10 mouse cellular contexts compared by ENCODE assay signal in the genomic region with DNA sequence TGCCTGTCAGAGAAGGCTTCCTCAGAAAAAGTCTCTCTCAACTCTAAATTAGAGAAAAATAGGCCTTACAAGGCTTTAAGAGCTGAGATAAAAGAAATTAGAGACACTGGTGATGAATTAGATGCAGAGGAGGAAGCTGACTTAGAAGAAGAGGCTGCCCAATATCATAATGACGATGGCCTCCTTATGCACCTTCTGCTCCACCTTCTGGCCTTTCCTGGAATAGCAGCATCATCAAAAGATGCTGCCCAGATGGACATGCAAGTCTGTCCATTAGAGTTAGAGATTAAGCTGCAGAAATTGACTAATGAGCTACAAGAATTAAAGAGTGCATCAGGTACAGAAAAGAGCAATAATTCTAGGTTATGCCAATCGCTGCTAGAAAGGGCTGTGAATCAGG. TPM values are rescaled to one million over a fixed set of nuclear protein-coding genes. Genes with fewer than 3 reads are reported as not detected.
DNase-seq lines count a peak whose midpoint lies in the region; ATAC-seq and TF ChIP-seq lines count a peak whose summit lies in the region.
"Had no signal": no experiment of that assay in that cellular context is flagged by ENCODE, and none has a peak within 500 bp of the region (broad histone marks: within the 10 kb centered on the region; RNA-seq: fewer than 3 reads in every experiment).

No protein-coding gene starts in this region.

- ATAC-seq in hindbrain, embryonic 14.5 days (ENCODE audit: low FRiP score), result no peak
- ATAC-seq in hindbrain, embryonic 13.5 days (ENCODE audit: low FRiP score), result no peak
- no peak for ATAC-seq in kidney, postnatal 0 days (replicated peaks; ENCODE audit: low FRiP score, low read depth)
- ATAC-seq in forebrain, embryonic 16.5 days, result no peak

- no peak overlapping the region for H3K4me2 ChIP-seq in hindbrain, embryonic 14.5 days (replicated peaks)
- no peak overlapping the region for H3K4me2 ChIP-seq in hindbrain, embryonic 13.5 days
- no peak overlapping the region for H3K4me2 ChIP-seq in kidney, postnatal 0 days (ENCODE audit: low read length)
- no peak overlapping the region for H3K4me2 ChIP-seq in forebrain, embryonic 16.5 days (ENCODE audit: low read length)
- H3K4me2 ChIP-seq: embryonic facial prominence, embryonic 12.5 days had no signal

- no peak overlapping the region for H3K4me3 ChIP-seq in hindbrain, embryonic 14.5 days (replicated peaks; ENCODE audit: low read length)
- H3K4me3 ChIP-seq in hindbrain, embryonic 13.5 days, result no peak overlapping the region
- no peak overlapping the region for H3K4me3 ChIP-seq in kidney, postnatal 0 days (replicated peaks; ENCODE audit: low read depth, low read length)
- H3K4me3 ChIP-seq in forebrain, embryonic 16.5 days (replicated peaks; ENCODE audit: low read length), result no peak overlapping the region
- H3K4me3 ChIP-seq: embryonic facial prominence, embryonic 12.5 days had no signal

- no peak overlapping the region for H3K27ac ChIP-seq in hindbrain, embryonic 14.5 days
- H3K27ac ChIP-seq in hindbrain, embryonic 13.5 days, result no peak overlapping the region
- H3K27ac ChIP-seq in kidney, postnatal 0 days, result no peak overlapping the region
- H3K27ac ChIP-seq in forebrain, embryonic 16.5 days (ENCODE audit: low read length), result no peak overlapping the region
- H3K27ac ChIP-seq: embryonic facial prominence, embryonic 12.5 days had no signal

- H3K9me3 ChIP-seq in hindbrain, embryonic 14.5 days (ENCODE audit: control insufficient read depth, low read length), result no peaks in the 10 kb centered on the region
- no peaks in the 10 kb centered on the region for H3K9me3 ChIP-seq in hindbrain, embryonic 13.5 days
- H3K9me3 ChIP-seq in kidney, postnatal 0 days (replicated peaks; ENCODE audit: low read length), result no peaks in the 10 kb centered on the region
- no peaks in the 10 kb centered on the region for H3K9me3 ChIP-seq in forebrain, embryonic 16.5 days (ENCODE audit: control insufficient read depth, low read length)
- H3K9me3 ChIP-seq: embryonic facial prominence, embryonic 12.5 days had no signal

- H3K27me3 ChIP-seq in hindbrain, embryonic 14.5 days (ENCODE audit: control insufficient read depth, insufficient read depth, low read length), result no peaks in the 10 kb centered on the region
- H3K27me3 ChIP-seq in hindbrain, embryonic 13.5 days, result 0 out of 2 replicates have a peak, but pooled peaks cover 2% of the 10 kb centered on the region
- H3K27me3 ChIP-seq in kidney, postnatal 0 days (ENCODE audit: insufficient read depth, low read length), result no peaks in the 10 kb centered on the region
- H3K27me3 ChIP-seq in forebrain, embryonic 16.5 days (replicated peaks; ENCODE audit: control insufficient read depth, insufficient read depth, low read length), result 0 out of 2 replicates have a peak, but pooled peaks cover 2% of the 10 kb centered on the region
- H3K27me3 ChIP-seq: embryonic facial prominence, embryonic 12.5 days had no signal

- H3K4me1 ChIP-seq in hindbrain, embryonic 14.5 days (replicated peaks; ENCODE audit: control insufficient read depth, insufficient read depth, low read length), result no peaks in the 10 kb centered on the region
- H3K4me1 ChIP-seq in hindbrain, embryonic 13.5 days (replicated peaks), result peaks cover 6% of the 10 kb centered on the region
- H3K4me1 ChIP-seq in kidney, postnatal 0 days (replicated peaks; ENCODE audit: insufficient read depth, low read length), result no peaks in the 10 kb centered on the region
- no peaks in the 10 kb centered on the region for H3K4me1 ChIP-seq in forebrain, embryonic 16.5 days (replicated peaks; ENCODE audit: control insufficient read depth, insufficient read depth, low read length)
- H3K4me1 ChIP-seq: embryonic facial prominence, embryonic 12.5 days had no signal

- no peak overlapping the region for H3K9ac ChIP-seq in hindbrain, embryonic 14.5 days
- no peak overlapping the region for H3K9ac ChIP-seq in hindbrain, embryonic 13.5 days
- H3K9ac ChIP-seq in kidney, postnatal 0 days (ENCODE audit: low read depth, low read length), result no peak overlapping the region
- H3K9ac ChIP-seq in forebrain, embryonic 16.5 days (replicated peaks; ENCODE audit: low read depth, low read length), result no peak overlapping the region
- H3K9ac ChIP-seq: embryonic facial prominence, embryonic 12.5 days had no signal

- H3K36me3 ChIP-seq in hindbrain, embryonic 14.5 days (replicated peaks; ENCODE audit: control insufficient read depth, insufficient read depth), result no peaks in the 10 kb centered on the region
- no peaks in the 10 kb centered on the region for H3K36me3 ChIP-seq in hindbrain, embryonic 13.5 days
- H3K36me3 ChIP-seq in kidney, postnatal 0 days (ENCODE audit: insufficient read depth, low read length), result no peaks in the 10 kb centered on the region
- H3K36me3 ChIP-seq in forebrain, embryonic 16.5 days (ENCODE audit: control insufficient read depth, insufficient read depth), result no peaks in the 10 kb centered on the region
- H3K36me3 ChIP-seq: embryonic facial prominence, embryonic 12.5 days had no signal

- DNase-seq in hindbrain, embryonic 14.5 days (ENCODE audit: low spot score), result peak; percentile 73
- peak; percentile 77 for DNase-seq in A20 (ENCODE audit: low read depth, low spot score)
- DNase-seq in Muller cell, postnatal 12 days (ENCODE audit: inconsistent ontology term), result peak; percentile 46
- peak; percentile 87 to 88 for DNase-seq in cerebellum, postnatal 14 days
- DNase-seq in kidney, postnatal 0 days (ENCODE audit: low spot score), result peak; percentile 80
- peak; percentile 53 to 64 for DNase-seq in natural killer cell, adult 2 months (ENCODE audit: low spot score in 2 of 2)

- TF ChIP-seq CTCF in kidney, postnatal 0 days (IDR thresholded peaks at IDR 0.05; ENCODE audit: low read depth), result peak; percentile 88

- WGBS in hindbrain, embryonic 14.5 days, result 2% methylated on average over 2 of the region's 2 CpGs
- WGBS in hindbrain, embryonic 13.5 days, result 3% methylated on average over 2 of the region's 2 CpGs
- WGBS in kidney, postnatal 0 days, result 5% methylated on average over 2 of the region's 2 CpGs
- 3% methylated on average over 2 of the region's 2 CpGs for WGBS in forebrain, embryonic 16.5 days

RNA-seq across cellular contexts. Expression of gene Capns1, which starts 6.8 kb away (rescaled TPM):
- 62.0 and 70.7 TPM in 2 replicates for polyA plus RNA-seq in hindbrain, embryonic 14.5 days (2014; fragmentation: Nextera tagmentation; extraction: Ambion mirVana)
- polyA plus RNA-seq in hindbrain, embryonic 13.5 days (2015; fragmentation: Nextera tagmentation; extraction: Ambion mirVana), result 68.1 and 78.1 TPM in 2 replicates
- 121 and 122 TPM in 2 replicates for polyA plus RNA-seq in kidney, postnatal 0 days (2015; fragmentation: Nextera tagmentation; extraction: Ambion mirVana)
- polyA plus RNA-seq in forebrain, embryonic 16.5 days (2015; fragmentation: Nextera tagmentation; extraction: Ambion mirVana), result 59.7 and 68.4 TPM in 2 replicates

RNA-seq across cellular contexts. Expression of gene Cox7a1, which starts 21.4 kb away (rescaled TPM):
- polyA plus RNA-seq in hindbrain, embryonic 14.5 days (2014; fragmentation: Nextera tagmentation; extraction: Ambion mirVana), result 6.0 and 6.9 TPM in 2 replicates
- polyA plus RNA-seq in hindbrain, embryonic 13.5 days (2015; fragmentation: Nextera tagmentation; extraction: Ambion mirVana), result 4.5 and 8.0 TPM in 2 replicates
- polyA plus RNA-seq in kidney, postnatal 0 days (2015; fragmentation: Nextera tagmentation; extraction: Ambion mirVana), result 32.9 and 43.0 TPM in 2 replicates
- polyA plus RNA-seq in forebrain, embryonic 16.5 days (2015; fragmentation: Nextera tagmentation; extraction: Ambion mirVana), result 2.4 and 4.1 TPM in 2 replicates

RNA-seq across cellular contexts. Expression of gene Polr2i, which starts 26.4 kb away (rescaled TPM):
- 179 and 199 TPM in 2 replicates for polyA plus RNA-seq in hindbrain, embryonic 14.5 days (2014; fragmentation: Nextera tagmentation; extraction: Ambion mirVana)
- 174 and 175 TPM in 2 replicates for polyA plus RNA-seq in hindbrain, embryonic 13.5 days (2015; fragmentation: Nextera tagmentation; extraction: Ambion mirVana)
- polyA plus RNA-seq in kidney, postnatal 0 days (2015; fragmentation: Nextera tagmentation; extraction: Ambion mirVana), result 148 and 157 TPM in 2 replicates
- polyA plus RNA-seq in forebrain, embryonic 16.5 days (2015; fragmentation: Nextera tagmentation; extraction: Ambion mirVana), result 160 and 165 TPM in 2 replicates

RNA-seq across cellular contexts. Expression of gene Tbcb, which starts 26.7 kb away (rescaled TPM):
- 390 and 397 TPM in 2 replicates for polyA plus RNA-seq in hindbrain, embryonic 14.5 days (2014; fragmentation: Nextera tagmentation; extraction: Ambion mirVana)
- polyA plus RNA-seq in hindbrain, embryonic 13.5 days (2015; fragmentation: Nextera tagmentation; extraction: Ambion mirVana), result 383 and 390 TPM in 2 replicates
- 176 and 179 TPM in 2 replicates for polyA plus RNA-seq in kidney, postnatal 0 days (2015; fragmentation: Nextera tagmentation; extraction: Ambion mirVana)
- polyA plus RNA-seq in forebrain, embryonic 16.5 days (2015; fragmentation: Nextera tagmentation; extraction: Ambion mirVana), result 358 and 393 TPM in 2 replicates

RNA-seq across cellular contexts. Expression of gene Ovol3, which starts 30.1 kb away (rescaled TPM):
- polyA plus RNA-seq in hindbrain, embryonic 14.5 days (2014; fragmentation: Nextera tagmentation; extraction: Ambion mirVana), result not detected in 2 replicates
- polyA plus RNA-seq in hindbrain, embryonic 13.5 days (2015; fragmentation: Nextera tagmentation; extraction: Ambion mirVana), result not detected in 2 replicates
- polyA plus RNA-seq in kidney, postnatal 0 days (2015; fragmentation: Nextera tagmentation; extraction: Ambion mirVana), result not detected in 2 replicates
- polyA plus RNA-seq in forebrain, embryonic 16.5 days (2015; fragmentation: Nextera tagmentation; extraction: Ambion mirVana), result not detected in 2 replicates
- polyA plus RNA-seq: small intestine, adult 2 months had no signal
